35 mouse cellular contexts compared by ENCODE assay signal in the genomic region with DNA sequence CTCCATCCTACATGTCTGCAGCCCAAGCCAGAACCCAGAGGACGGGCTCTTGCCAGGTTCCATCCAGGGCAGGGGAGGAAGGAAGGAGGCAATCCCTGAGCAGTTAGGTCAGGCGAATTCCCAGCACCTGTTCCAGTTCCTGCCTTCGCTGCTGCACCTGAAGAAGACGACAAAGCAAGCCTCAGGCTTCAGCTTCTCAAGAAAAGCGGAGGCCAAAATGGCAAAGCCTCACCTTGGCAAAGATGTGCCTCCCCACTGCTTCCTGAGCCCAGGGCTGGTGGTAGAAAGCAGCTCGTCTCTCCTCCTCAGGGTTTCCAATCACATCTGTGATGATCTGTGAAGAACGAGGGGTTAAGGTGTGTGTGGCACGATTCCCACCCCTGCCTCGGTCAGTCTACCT. TPM values are rescaled to one million over a fixed set of nuclear protein-coding genes. Genes with fewer than 3 reads are reported as not detected.
DNase-seq lines count a peak whose midpoint lies in the region; TF ChIP-seq lines count a peak whose summit lies in the region.
"Had no signal": no experiment of that assay in that cellular context is flagged by ENCODE, and none has a peak within 500 bp of the region (broad histone marks: within the 10 kb centered on the region; RNA-seq: fewer than 3 reads in every experiment).

No protein-coding gene starts in this region.

- H3K4me1 ChIP-seq in kidney, adult 2 months (ENCODE audit: control insufficient read depth, insufficient read depth, low read length), result peaks cover 20% of the 10 kb centered on the region

- no peaks in the 10 kb centered on the region for H3K27me3 ChIP-seq in kidney, adult 2 months (replicated peaks; ENCODE audit: control insufficient read depth, insufficient read depth, low read length)
- H3K27me3 ChIP-seq: CH12.LX; embryonic facial prominence, embryonic 12.5 days; embryonic facial prominence, embryonic 15.5 days; heart, embryonic 13.5 days; Patski had no signal

- 79% methylated on average over 9 of the region's 9 CpGs for WGBS in kidney, adult 2 months

- TF ChIP-seq CTCF in layer of hippocampus, adult 2 months (conservative IDR thresholded peaks at IDR 0.05), result no peak
- TF ChIP-seq CTCF in kidney, adult 2 months (conservative IDR thresholded peaks at IDR 0.05; ENCODE audit: insufficient read depth, insufficient read length, low read depth, low read length), result no peak

- peaks cover 12% of the 10 kb centered on the region for H3K36me3 ChIP-seq in kidney, adult 2 months (ENCODE audit: control insufficient read depth, insufficient read depth, low read length)

- TF ChIP-seq POLR2A in kidney, adult 2 months (IDR thresholded peaks at IDR 0.05; ENCODE audit: low read depth, low read length), result no peak

- DNase-seq in cerebellum, adult 18-20 months, result peak; percentile 46 to 53
- DNase-seq in cerebellum, postnatal 4 days (ENCODE audit: low spot score in 2 of 2), result no peak
- no peak for DNase-seq in layer of hippocampus, adult 2 months (ENCODE audit: low spot score in 2 of 2)
- DNase-seq in layer of hippocampus, adult 9-11 months, result no peak
- DNase-seq in cerebellum, adult 9-11 months, result peak; percentile 69
- no peak for DNase-seq in liver
- DNase-seq in kidney, adult 2 months, result no peak
- DNase-seq: adrenal gland, postnatal 10 days; adrenal gland, postnatal 36 days; B cell, adult 2 months; forebrain, postnatal 0 days; gastrocnemius, postnatal 25 days; heart, adult 2 months; heart, postnatal 14 days; heart, postnatal 4 days; kidney, adult 18-20 months had no signal

- H3K4me3 ChIP-seq in layer of hippocampus, adult 2 months, result no peak overlapping the region
- H3K4me3 ChIP-seq in kidney, adult 2 months (ENCODE audit: insufficient read depth, low read depth, low read length), result no peak overlapping the region
- H3K4me3 ChIP-seq: embryonic facial prominence, embryonic 12.5 days; embryonic facial prominence, embryonic 15.5 days; heart, adult 2 months; heart, embryonic 10.5 days; heart, embryonic 13.5 days had no signal

- H3K27ac ChIP-seq in layer of hippocampus, adult 2 months, result peak overlapping the region; percentile 15; the same call in 1 of the 2 replicates
- no peak overlapping the region for H3K27ac ChIP-seq in kidney, adult 2 months (ENCODE audit: insufficient read depth, low read depth, low read length)
- H3K27ac ChIP-seq: embryonic facial prominence, embryonic 12.5 days; embryonic facial prominence, embryonic 15.5 days; heart, adult 2 months; heart, embryonic 10.5 days; heart, embryonic 13.5 days; hindbrain, embryonic 14.5 days; hindbrain, postnatal 0 days had no signal

RNA-seq across cellular contexts. Expression of a gene that starts 8.0 kb away (rescaled TPM):
- 100 to 1,000 TPM; 160 to 176 TPM for total RNA-seq in layer of hippocampus, adult 2 months (2021)
- 52.5 and 66.9 TPM in 2 replicates for polyA plus RNA-seq in kidney, adult 2 months (2012; rRNA removed)

RNA-seq across cellular contexts. Expression of a gene that starts 8.1 kb away (rescaled TPM):
- total RNA-seq in layer of hippocampus, adult 2 months (2021), result 10 to 100 TPM; 33.5 to 36.1 TPM
- 11.7 TPM in 2 replicates for polyA plus RNA-seq in kidney, adult 2 months (2012; rRNA removed)

RNA-seq across cellular contexts. Expression of a gene that starts 8.8 kb away (rescaled TPM):
- total RNA-seq in layer of hippocampus, adult 2 months (2021), result 10 to 100 TPM; 32.8 to 34.4 TPM
- 70.0 and 77.9 TPM in 2 replicates for polyA plus RNA-seq in kidney, adult 2 months (2012; rRNA removed)

RNA-seq across cellular contexts. Expression of a gene that starts 12.5 kb away (rescaled TPM):
- total RNA-seq in layer of hippocampus, adult 2 months (2021), result under 1 TPM; 0.15 to 0.34 TPM
- 0.02 and 0.03 TPM in 2 replicates for polyA plus RNA-seq in kidney, adult 2 months (2012; rRNA removed)
- total RNA-seq: G1E; heart, adult 2 months; heart, postnatal 4 days had no signal

RNA-seq across cellular contexts. Expression of a gene that starts 37.7 kb away (rescaled TPM):
- total RNA-seq in layer of hippocampus, adult 2 months (2021), result not detected
- polyA plus RNA-seq in kidney, adult 2 months (2012; rRNA removed), result 0.16 TPM in 1 of 2 replicates, not detected in the other
- total RNA-seq: adrenal gland, adult 18-20 months; adrenal gland, postnatal 10 days; adrenal gland, postnatal 36 days; common myeloid progenitor, adult 5-6 weeks; forebrain, postnatal 0 days; G1E; gastrocnemius, adult 8-10 months; gastrocnemius, postnatal 25 days; granulocyte monocyte progenitor cell, adult 5-6 weeks; heart, adult 2 months; heart, postnatal 14 days; heart, postnatal 4 days; hindbrain, postnatal 0 days had no signal
- polyA plus RNA-seq: embryonic facial prominence, embryonic 12.5 days; embryonic facial prominence, embryonic 15.5 days; forebrain, embryonic 11.5 days; forebrain, embryonic 14.5 days; forebrain, postnatal 0 days; G1E; heart, adult 2 months; heart, embryonic 10.5 days; heart, embryonic 13.5 days; heart, embryonic 16.5 days; hindbrain, embryonic 11.5 days; hindbrain, embryonic 14.5 days; hindbrain, postnatal 0 days; inflammation-experienced regulatory T-cells, adult 6 months; intestine, embryonic 16.5 days; Patski had no signal

Comparison
In these comparisons a context has a peak if more than half of its experiments do, and no peak if none do; other contexts are left out.
1. DNase-seq: peak in cerebellum, adult 18-20 months (2 of 2) and cerebellum, adult 9-11 months (single experiment); none in cerebellum, postnatal 4 days (0 of 2), layer of hippocampus, adult 2 months (0 of 2), layer of hippocampus, adult 9-11 months (single experiment), liver (single experiment) and kidney, adult 2 months (single experiment).